Mouse (Mus musculus) MEL (cell line): Measurements from ENCODE around the gene C9.

ENCODE experiments used
- CTCF ChIP-seq, 3 experiments: IDR thresholded peaks in 2 of 3; conservative IDR thresholded peaks in 1 of 3; 2 replicates each; pipeline ENCODE4 v1.5.1; 2011 to 2012; ENCODE audit warnings: low read length in 3 of 3, low read depth in 2 of 3, mild to moderate bottlenecking in 2 of 3, improper control_type of control experiment in 1 of 3, inconsistent platforms in 1 of 3, mixed read lengths in 1 of 3, moderate library complexity in 1 of 3; ENCODE audit not compliant: control insufficient read depth in 1 of 3, insufficient read depth in 1 of 3, poor library complexity in 1 of 3, severe bottlenecking in 1 of 3
- E2F4 ChIP-seq: IDR thresholded peaks from 2 replicates; pipeline ENCODE4 v1.6.1; 2011; ENCODE audit warnings: low read depth, low read length, improper control_type of control experiment, borderline replicate concordance
- EP300 ChIP-seq, 2 experiments: IDR thresholded peaks; 2 replicates each; pipeline ENCODE4 v1.6.1; 2011; ENCODE audit warnings: improper control_type of control experiment in 2 of 2, low read length in 2 of 2, low read depth in 1 of 2, mild to moderate bottlenecking in 1 of 2
- GABPA ChIP-seq: IDR thresholded peaks from 2 replicates; pipeline ENCODE4 v1.6.1; 2012; ENCODE audit warnings: low read depth, mild to moderate bottlenecking, inconsistent platforms, low read length, improper control_type of control experiment, moderate library complexity
- GATA1 ChIP-seq: IDR thresholded peaks from 2 replicates; pipeline ENCODE4 v1.6.1; 2011; ENCODE audit warnings: low read depth, low read length, improper control_type of control experiment
- JUND ChIP-seq: IDR thresholded peaks from 2 replicates; pipeline ENCODE4 v1.6.1; 2011; ENCODE audit warnings: low read depth, mild to moderate bottlenecking, improper control_type of control experiment, low read length
- MAX ChIP-seq: IDR thresholded peaks from 2 replicates; pipeline ENCODE4 v1.6.1; 2011; ENCODE audit warnings: low read length, improper control_type of control experiment
- POLR2A ChIP-seq, 2 experiments: IDR thresholded peaks; 2 replicates each; pipeline ENCODE4 v1.6.1; 2011 to 2012; ENCODE audit warnings: low read length in 2 of 2, mild to moderate bottlenecking in 2 of 2, control low read depth in 1 of 2, improper control_type of control experiment in 1 of 2, low read depth in 1 of 2, moderate library complexity in 1 of 2; ENCODE audit not compliant: control insufficient read depth in 1 of 2, insufficient read depth in 1 of 2, poor library complexity in 1 of 2
- POLR2AphosphoS2 ChIP-seq: IDR thresholded peaks from 2 replicates; pipeline ENCODE4 v1.6.1; 2011; ENCODE audit warnings: low read length, improper control_type of control experiment
- UBTF ChIP-seq: IDR thresholded peaks from 2 replicates; pipeline ENCODE4 v1.6.1; 2012; ENCODE audit warnings: low read depth, mild to moderate bottlenecking, inconsistent platforms, low read length, improper control_type of control experiment, moderate library complexity, borderline replicate concordance; ENCODE audit not compliant: insufficient read depth
- USF1 ChIP-seq: IDR thresholded peaks from 2 replicates; pipeline ENCODE4 v1.6.1; 2014; ENCODE audit warnings: low read depth, mild to moderate bottlenecking, inconsistent platforms, low read length, improper control_type of control experiment, moderate library complexity
- ZMIZ1 ChIP-seq: IDR thresholded peaks from 2 replicates; pipeline ENCODE4 v1.6.1; 2012; ENCODE audit warnings: low read depth, mild to moderate bottlenecking, inconsistent platforms, low read length, improper control_type of control experiment, moderate library complexity

DNA sequence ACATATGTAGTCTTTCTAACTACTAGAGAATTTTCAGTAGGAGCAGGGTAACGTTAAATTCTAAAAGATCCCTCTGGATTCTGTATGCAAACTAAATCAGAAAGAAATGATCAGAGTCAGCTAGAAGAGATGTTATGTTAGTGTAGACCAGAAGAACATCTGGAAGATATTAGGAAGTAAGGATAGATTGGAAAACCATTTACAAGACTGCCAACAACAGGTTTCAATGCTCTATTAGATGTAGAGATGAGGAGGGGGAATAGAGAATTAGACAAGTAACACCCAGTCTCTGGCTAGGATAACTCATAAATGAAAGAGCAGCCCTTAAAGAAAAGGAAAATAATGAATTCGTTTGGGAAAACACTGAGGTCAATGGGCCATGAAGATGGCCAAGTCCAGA is 9.3 kb downstream of the C9 start:
- TF ChIP-seq POLR2A (IDR thresholded peaks at IDR 0.05; ENCODE audit: control insufficient read depth in 1 of 2, insufficient read depth in 1 of 2, low read depth in 1 of 2, low read length in 2 of 2, poor library complexity in 1 of 2) (no peak), CTCF (IDR thresholded peaks at IDR 0.05 in 2 of 3, conservative IDR thresholded peaks at IDR 0.05 in 1 of 3; ENCODE audit: control insufficient read depth in 1 of 3, insufficient read depth in 1 of 3, low read depth in 2 of 3, low read length in 3 of 3, poor library complexity in 1 of 3, severe bottlenecking in 1 of 3) (no peak), E2F4 (no peak), ZMIZ1 (no peak), EP300 (IDR thresholded peaks at IDR 0.05; ENCODE audit: low read depth in 1 of 2, low read length in 2 of 2) (no peak), GATA1 (no peak), UBTF (no peak), MAX (no peak), POLR2AphosphoS2 (no peak), JUND (no peak), USF1 (no peak), GABPA (no peak)
